Mouse (Mus musculus) liver, embryonic 14.5 days (tissue): ENCODE results near the gene Aip. TPM values are rescaled to one million over a fixed set of nuclear protein-coding genes. Genes with fewer than 3 reads are reported as not detected.

Source experiments
- ATAC-seq: fragments of 200-750 bp; cut with Nextera tagmentation; 2 replicates; pipeline ENCODE4 v1.8.0; 2017; ENCODE audit warnings: moderate number of reproducible peaks, mild to moderate bottlenecking, moderate library complexity; ENCODE audit not compliant: insufficient read depth
- DNase-seq, 3 experiments: peaks; one replicate each; pipeline ENCODE4 v3.0.0-alpha.2; 2012 to 2013; ENCODE audit warnings: low read depth in 3 of 3, low spot score in 3 of 3
- H3K27ac ChIP-seq: fragments of 300-500 bp; sonication (generic); 2 replicates; pipeline ENCODE4 v1.5.1; 2014; ENCODE audit warnings: moderate library complexity, mild to moderate bottlenecking, control low read depth, inconsistent platforms
- H3K27me3 ChIP-seq: fragments of 300-500 bp; sonication (generic); 2 replicates; pipeline ENCODE4 v1.6.1; 2014; ENCODE audit warnings: mild to moderate bottlenecking, low read length, moderate library complexity; ENCODE audit not compliant: control insufficient read depth, insufficient read depth
- H3K36me3 ChIP-seq: fragments of 300-500 bp; sonication (generic); replicated peaks from 2 replicates; pipeline ENCODE4 v1.6.1; 2014; ENCODE audit warnings: low read depth; ENCODE audit not compliant: control insufficient read depth, insufficient read depth
- H3K4me1 ChIP-seq, 2 experiments: fragments of 200-500 bp in 1 of 2; fragments of 300-500 bp in 1 of 2; sonication (generic) in 1 of 2; replicated peaks; 2 replicates each; pipeline ENCODE4 v1.6.1; 2012 to 2014; ENCODE audit warnings: antibody characterized with exemption in 1 of 2, inconsistent platforms in 1 of 2, low read length in 1 of 2; ENCODE audit not compliant: control insufficient read depth in 2 of 2, insufficient read depth in 2 of 2
- H3K4me2 ChIP-seq: fragments of 300-500 bp; sonication (generic); 2 replicates; pipeline ENCODE4 v1.6.1; 2014; ENCODE audit warnings: low read depth, mild to moderate bottlenecking, control low read depth, moderate library complexity
- H3K4me3 ChIP-seq, 2 experiments: fragments of 200-500 bp in 1 of 2; fragments of 300-500 bp in 1 of 2; sonication (generic) in 1 of 2; 2 replicates each; pipeline ENCODE4 v1.5.1; 2012 to 2014; ENCODE audit warnings: low read depth in 2 of 2, low read length in 2 of 2, mild to moderate bottlenecking in 2 of 2, control low read depth in 1 of 2, inconsistent platforms in 1 of 2, moderate library complexity in 1 of 2; ENCODE audit not compliant: insufficient read depth in 1 of 2
- H3K9ac ChIP-seq: fragments of 300-500 bp; sonication (generic); replicated peaks from 2 replicates; pipeline ENCODE4 v1.6.1; 2014; ENCODE audit warnings: mild to moderate bottlenecking, control low read depth, moderate library complexity
- H3K9me3 ChIP-seq: fragments of 300-500 bp; sonication (generic); 2 replicates; pipeline ENCODE4 v1.6.1; 2016; ENCODE audit warnings: low read length, mixed read lengths; ENCODE audit not compliant: control insufficient read depth
- CTCF ChIP-seq: IDR thresholded peaks from 2 replicates; pipeline ENCODE4 v1.5.1; 2016; ENCODE audit warnings: antibody characterized with exemption, low read depth, control low read depth
- EP300 ChIP-seq: IDR thresholded peaks from 2 replicates; pipeline ENCODE4 v1.6.1; 2016; ENCODE audit warnings: antibody characterized with exemption, low read depth
- WGBS: fragments of 180-500 bp; shearing (Covaris S2); extraction: QIAGEN DNeasy Blood & Tissue Kit; methylation state at CpG from one replicate; pipeline ENCODE4 v1.1.7; 2014; ENCODE audit not compliant: insufficient replicate concordance; 5-methylcytosine and 5-hydroxymethylcytosine counted together
- polyA plus RNA-seq, 2 experiments: library from polyadenylated mRNA; depleted of rRNA in 1 of 2; stranded (reverse) in 1 of 2; unstranded in 1 of 2; fragments of >200 nt; fragmentation: Nextera tagmentation in 1 of 2; extraction: Ambion mirVana in 1 of 2; gene quantifications; 2 replicates each; pipeline versions ENCODE4 v1.2.1 to v1.2.3; 2012 to 2014

Aip gene
- polyA plus RNA-seq (2012; rRNA removed) (28.8 and 33.2 TPM in 2 replicates), polyA plus RNA-seq (2014; fragmentation: Nextera tagmentation; extraction: Ambion mirVana) (29.4 TPM in 2 replicates)

DNA sequence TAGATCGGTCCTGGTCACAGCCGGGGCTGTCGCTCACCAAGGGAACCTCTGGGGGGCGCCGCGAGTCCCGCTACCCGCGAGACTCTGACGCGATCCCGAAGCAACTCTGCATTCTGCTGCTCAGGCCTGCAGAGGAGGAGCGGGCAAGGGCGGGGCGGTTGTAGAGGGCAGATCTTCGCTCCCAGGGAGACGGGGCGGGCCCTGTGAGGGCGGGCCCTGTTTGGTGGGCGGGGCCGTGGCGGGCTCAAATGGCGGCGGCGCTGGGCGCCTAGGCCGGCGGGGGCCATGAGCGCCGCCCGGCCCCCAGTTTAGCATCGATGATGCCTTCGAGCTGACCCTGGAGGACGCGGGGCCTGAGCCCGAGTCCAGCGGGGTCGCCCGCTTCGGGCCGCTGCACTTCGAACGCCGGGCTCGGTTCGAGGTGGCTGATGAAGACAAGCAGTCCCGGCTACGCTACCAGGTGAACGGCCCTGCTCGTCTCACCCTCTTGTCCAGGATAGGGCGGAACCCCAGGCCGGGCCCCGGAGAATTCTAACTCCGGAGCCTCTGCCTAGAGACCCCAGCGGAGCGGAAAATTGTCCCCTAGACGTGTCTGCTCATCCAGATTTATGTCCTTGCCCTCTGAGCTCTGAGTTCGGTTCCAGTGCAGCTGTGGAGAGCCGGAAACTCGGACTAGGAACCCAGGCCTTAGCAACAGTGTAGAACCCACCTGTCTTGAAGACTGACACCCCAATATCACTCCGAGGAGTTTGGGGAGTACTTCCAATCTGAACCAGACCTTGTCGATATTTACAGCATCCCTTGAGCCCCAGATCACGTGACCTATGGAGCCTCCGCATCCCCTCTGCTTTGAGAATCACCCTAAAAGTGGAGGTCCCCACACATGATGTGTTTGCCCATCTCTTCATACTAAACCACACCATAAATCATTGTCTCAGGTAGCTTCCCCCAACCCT lies at the start of gene Aip:
Gene Aip, minus strand, starts transcription at position 118 of the 956 bp plus-strand sequence.
- Histone ChIP-seq H3K9me3 (no peaks in the 10 kb centered on the region), H3K36me3 (peaks cover 14% of the 10 kb centered on the region), H3K9ac (peak within 1 kb of the TSS; percentile 93), H3K27ac (peak within 1 kb of the TSS; percentile 82), H3K4me2 (peak within 1 kb of the TSS; percentile 68), H3K27me3 (no peaks in the 10 kb centered on the region), H3K4me1 (peaks cover 53 to 54% of the 10 kb centered on the region in 2 experiments), H3K4me3 (peak within 1 kb of the TSS; percentile 96)
- TF ChIP-seq EP300 (no peak), CTCF (peak; percentile 90)
- WGBS, result 2% methylated on average over 64 of the region's 64 CpGs
- ATAC-seq, result peak; percentile 91
- peak; percentile 96 for DNase-seq

GRCm38 (mm10) chr19:4172925-4173324 lies 47.3 kb upstream of the Aip start:
- Histone ChIP-seq H3K9me3 (no peaks in the 10 kb centered on the region), H3K36me3 (no peaks in the 10 kb centered on the region), H3K4me2 (no peak overlapping the region), H3K4me3 (no peak overlapping the region), H3K27ac (no peak overlapping the region), H3K4me1 (peaks cover 4 to 12% of the 10 kb centered on the region in 2 experiments), H3K9ac (no peak overlapping the region), H3K27me3 (no peaks in the 10 kb centered on the region)
- 60% methylated on average over 11 of the region's 11 CpGs for WGBS
- ATAC-seq, result no peak
- no peak for DNase-seq
- TF ChIP-seq CTCF, result no peak; the same call in 1 of the 2 replicates
- no peak for TF ChIP-seq EP300

DNA sequence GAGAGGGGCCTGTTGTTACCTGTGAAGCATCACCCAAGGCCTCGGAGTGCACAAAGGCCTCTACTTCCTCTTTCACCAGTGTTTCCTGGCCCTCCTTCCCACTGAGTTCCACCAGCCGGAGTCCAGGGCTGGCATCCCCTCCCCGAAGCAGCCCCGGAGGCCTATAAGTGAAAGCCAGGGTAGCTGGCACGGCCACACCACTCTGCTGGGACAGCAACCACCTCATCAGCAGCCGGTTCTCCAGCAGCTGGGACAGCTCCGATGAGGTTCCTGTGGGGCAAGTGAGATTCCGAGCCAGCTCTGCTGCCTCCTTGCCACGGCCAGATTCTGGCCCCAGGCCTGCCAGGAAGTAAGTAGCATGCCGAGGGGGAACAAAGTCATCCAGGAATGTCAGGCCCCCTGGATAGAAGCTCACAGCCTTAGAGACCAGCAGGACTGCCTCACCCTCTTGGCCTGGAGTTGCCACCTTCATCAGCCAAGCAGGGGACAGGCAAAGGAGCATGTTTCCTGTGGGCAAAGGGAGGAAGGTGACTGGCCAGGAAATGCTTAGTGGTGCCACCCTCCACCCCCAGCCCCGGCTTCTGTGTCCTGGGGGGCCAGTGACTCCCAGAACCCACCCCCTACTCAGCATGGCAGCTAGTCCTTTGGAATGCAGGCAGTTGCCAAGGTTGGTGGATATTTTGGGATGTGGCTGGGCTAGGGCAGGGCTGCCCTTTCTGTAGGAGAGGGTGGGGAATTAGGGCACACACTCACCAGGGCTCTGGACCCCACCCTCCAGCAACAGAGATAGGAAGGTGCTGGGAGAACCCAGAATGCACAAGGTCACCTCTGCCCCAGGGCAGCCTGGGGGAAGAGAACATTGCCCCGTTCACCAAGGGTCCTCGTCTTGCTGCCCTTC lies 46.0 kb upstream of the Aip start:
- Histone ChIP-seq H3K4me3 (no peak overlapping the region), H3K9ac (no peak overlapping the region), H3K36me3 (no peaks in the 10 kb centered on the region), H3K27ac (no peak overlapping the region), H3K9me3 (no peaks in the 10 kb centered on the region), H3K4me2 (no peak overlapping the region), H3K4me1 (peaks cover 4 to 12% of the 10 kb centered on the region in 2 experiments), H3K27me3 (no peaks in the 10 kb centered on the region)
- DNase-seq, result no peak
- ATAC-seq, result no peak
- no peak for TF ChIP-seq EP300
- no peak for TF ChIP-seq CTCF
- WGBS, result 44% methylated on average over 13 of the region's 13 CpGs

DNA sequence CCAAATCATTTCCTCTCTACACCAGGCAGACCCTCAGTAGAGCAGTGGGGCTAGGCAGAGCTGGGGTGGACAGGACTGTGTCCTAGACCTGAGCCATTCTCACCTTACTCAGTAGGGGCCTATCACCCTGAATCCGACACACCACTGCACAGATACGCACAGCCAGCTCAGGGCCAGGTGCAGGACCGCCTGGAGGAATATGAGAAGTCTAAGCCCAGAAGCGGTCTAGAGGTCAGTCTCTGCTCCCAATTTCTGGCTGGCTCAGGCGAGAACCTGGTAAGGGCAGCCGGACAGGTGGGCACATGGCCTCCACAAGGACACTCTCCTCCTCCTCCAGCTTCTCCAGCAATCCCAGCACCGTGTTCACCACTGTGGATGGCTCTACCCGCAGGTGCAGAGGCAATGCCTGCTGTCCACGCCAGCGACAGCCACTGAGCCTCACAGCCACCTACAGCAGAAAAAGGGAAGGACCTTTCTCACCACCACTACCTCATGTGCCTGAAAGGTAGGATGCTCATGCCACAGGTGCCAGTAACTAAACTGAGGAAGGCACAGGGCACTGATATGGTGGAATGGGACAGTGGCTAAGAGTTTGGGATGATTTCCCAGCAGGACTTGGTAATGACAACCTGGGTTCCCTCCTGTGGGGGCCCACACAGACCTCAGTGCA lies 45.2 kb upstream of the Aip start:
- TF ChIP-seq CTCF (no peak), EP300 (no peak)

More for the DNA sequence above, 45.2 kb upstream of the Aip start:
- Histone ChIP-seq H3K4me3 (no peak overlapping the region), H3K36me3 (no peaks in the 10 kb centered on the region), H3K27me3 (no peaks in the 10 kb centered on the region), H3K27ac (no peak overlapping the region), H3K9me3 (no peaks in the 10 kb centered on the region), H3K9ac (no peak overlapping the region), H3K4me1 (peaks cover 4 to 12% of the 10 kb centered on the region in 2 experiments), H3K4me2 (no peak overlapping the region)
- ATAC-seq (no peak), DNase-seq (no peak)
- WGBS, result 73% methylated on average over 10 of the region's 10 CpGs
